Mouse (Mus musculus) MEL (cell line): ENCODE data around the gene Rorb. TPM values are rescaled to one million over a fixed set of nuclear protein-coding genes. Genes with fewer than 3 reads are reported as not detected.

Source experiments
- DNase-seq: peaks from one replicate; pipeline ENCODE4 v3.0.0; 2011; ENCODE audit warnings: low read depth, low spot score
- H3K27ac ChIP-seq: 2 replicates; pipeline ENCODE4 v1.5.1; 2012; ENCODE audit warnings: low read depth, mild to moderate bottlenecking, control low read depth, low read length, moderate library complexity; ENCODE audit not compliant: control insufficient read depth
- H3K27me3 ChIP-seq, 2 experiments: fragments of 150-350 bp in 1 of 2; sonication (generic) in 1 of 2; 2 replicates each; pipeline ENCODE4 v1.6.1; 2012; ENCODE audit warnings: low read length in 2 of 2, mild to moderate bottlenecking in 2 of 2, improper control_type of control experiment in 1 of 2, moderate library complexity in 1 of 2; ENCODE audit not compliant: insufficient read depth in 2 of 2, control insufficient read depth in 1 of 2
- H3K36me3 ChIP-seq, 2 experiments: 2 replicates each; pipeline ENCODE4 v1.6.1; 2012 to 2014; ENCODE audit warnings: low read length in 2 of 2, improper control_type of control experiment in 1 of 2, inconsistent platforms in 1 of 2, mild to moderate bottlenecking in 1 of 2; ENCODE audit not compliant: insufficient read depth in 2 of 2, control insufficient read depth in 1 of 2
- H3K4me1 ChIP-seq, 2 experiments: fragments of 150-350 bp in 1 of 2; sonication (generic) in 1 of 2; 2 replicates each; pipeline ENCODE4 v1.6.1; 2012; ENCODE audit warnings: low read length in 2 of 2, improper control_type of control experiment in 1 of 2, mild to moderate bottlenecking in 1 of 2; ENCODE audit not compliant: insufficient read depth in 2 of 2, control insufficient read depth in 1 of 2
- H3K4me3 ChIP-seq, 2 experiments: fragments of 150-350 bp in 1 of 2; sonication (generic) in 1 of 2; 2 replicates each; pipeline ENCODE4 v1.5.1; 2012; ENCODE audit warnings: low read depth in 2 of 2, low read length in 2 of 2, mild to moderate bottlenecking in 2 of 2, moderate library complexity in 2 of 2, control low read depth in 1 of 2, improper control_type of control experiment in 1 of 2; ENCODE audit not compliant: control insufficient read depth in 1 of 2, insufficient read depth in 1 of 2
- H3K79me2 ChIP-seq: 2 replicates; pipeline ENCODE4 v1.6.1; 2012; ENCODE audit warnings: mild to moderate bottlenecking, low read length, moderate library complexity; ENCODE audit not compliant: control insufficient read depth, poor library complexity, insufficient read depth
- H3K9ac ChIP-seq: 2 replicates; pipeline ENCODE4 v1.6.1; 2012; ENCODE audit warnings: low read depth, mild to moderate bottlenecking, control low read depth, low read length, moderate library complexity; ENCODE audit not compliant: control insufficient read depth, poor library complexity, severe bottlenecking
- H3K9me3 ChIP-seq: fragments of 150-350 bp; sonication (generic); replicated peaks from 2 replicates; pipeline ENCODE4 v1.6.1; 2012; ENCODE audit warnings: mild to moderate bottlenecking, low read length, improper control_type of control experiment, moderate library complexity; ENCODE audit not compliant: insufficient read depth
- EP300 ChIP-seq, 2 experiments: IDR thresholded peaks; 2 replicates each; pipeline ENCODE4 v1.6.1; 2011; ENCODE audit warnings: improper control_type of control experiment in 2 of 2, low read length in 2 of 2, low read depth in 1 of 2, mild to moderate bottlenecking in 1 of 2
- ETS1 ChIP-seq: IDR thresholded peaks from 2 replicates; pipeline ENCODE4 v1.6.1; 2012; ENCODE audit warnings: low read depth, mild to moderate bottlenecking, inconsistent platforms, low read length, improper control_type of control experiment, moderate library complexity
- GABPA ChIP-seq: IDR thresholded peaks from 2 replicates; pipeline ENCODE4 v1.6.1; 2012; ENCODE audit warnings: low read depth, mild to moderate bottlenecking, inconsistent platforms, low read length, improper control_type of control experiment, moderate library complexity
- HCFC1 ChIP-seq: IDR thresholded peaks from 2 replicates; pipeline ENCODE4 v1.6.1; 2012; ENCODE audit warnings: low read depth, mild to moderate bottlenecking, inconsistent platforms, low read length, improper control_type of control experiment, moderate library complexity
- KAT2A ChIP-seq: conservative IDR thresholded peaks from 2 replicates; pipeline ENCODE4 v1.6.1; 2012; ENCODE audit warnings: low read depth, low read length, improper control_type of control experiment, inconsistent platforms
- MAX ChIP-seq: IDR thresholded peaks from 2 replicates; pipeline ENCODE4 v1.6.1; 2011; ENCODE audit warnings: low read length, improper control_type of control experiment
- MAZ ChIP-seq: IDR thresholded peaks from 2 replicates; pipeline ENCODE4 v1.6.1; 2012; ENCODE audit warnings: low read depth, mild to moderate bottlenecking, inconsistent platforms, low read length, improper control_type of control experiment
- MEF2A ChIP-seq: IDR thresholded peaks from 2 replicates; pipeline ENCODE4 v1.6.1; 2014; ENCODE audit warnings: low read depth, mild to moderate bottlenecking, inconsistent platforms, low read length, improper control_type of control experiment; ENCODE audit not compliant: poor library complexity, insufficient replicate concordance, severe bottlenecking; ENCODE audit errors: extremely low read depth
- MXI1 ChIP-seq: IDR thresholded peaks from 2 replicates; pipeline ENCODE4 v1.6.1; 2011; ENCODE audit warnings: mild to moderate bottlenecking, low read depth, low read length, improper control_type of control experiment
- MYB ChIP-seq: IDR thresholded peaks from 2 replicates; pipeline ENCODE4 v1.6.1; 2011; ENCODE audit warnings: mild to moderate bottlenecking, low read depth, low read length, improper control_type of control experiment
- POLR2AphosphoS5 ChIP-seq: IDR thresholded peaks from 2 replicates; pipeline ENCODE4 v1.6.1; 2012; ENCODE audit warnings: low read depth, borderline replicate concordance, mild to moderate bottlenecking, inconsistent platforms, low read length, moderate library complexity, mixed read lengths
- RAD21 ChIP-seq: IDR thresholded peaks from 2 replicates; pipeline ENCODE4 v1.6.1; 2011; ENCODE audit warnings: mild to moderate bottlenecking, low read depth, low read length, improper control_type of control experiment
- RCOR1 ChIP-seq: IDR thresholded peaks from 2 replicates; pipeline ENCODE4 v1.6.1; 2012; ENCODE audit warnings: low read depth, mild to moderate bottlenecking, inconsistent platforms, low read length, improper control_type of control experiment
- SIN3A ChIP-seq: IDR thresholded peaks from 2 replicates; pipeline ENCODE4 v1.6.1; 2012; ENCODE audit warnings: low read length, improper control_type of control experiment, inconsistent platforms
- SMC3 ChIP-seq: IDR thresholded peaks from 2 replicates; pipeline ENCODE4 v1.6.1; 2011; ENCODE audit warnings: low read depth, low read length, improper control_type of control experiment
- TAL1 ChIP-seq: IDR thresholded peaks from 2 replicates; pipeline ENCODE4 v1.6.1; 2012; ENCODE audit warnings: mild to moderate bottlenecking, inconsistent platforms, low read length, moderate library complexity, mixed read lengths
- TCF12 ChIP-seq: IDR thresholded peaks from 2 replicates; pipeline ENCODE4 v1.6.1; 2014; ENCODE audit warnings: low read depth, mild to moderate bottlenecking, inconsistent platforms, low read length, improper control_type of control experiment, moderate library complexity
- UBTF ChIP-seq: IDR thresholded peaks from 2 replicates; pipeline ENCODE4 v1.6.1; 2012; ENCODE audit warnings: low read depth, mild to moderate bottlenecking, inconsistent platforms, low read length, improper control_type of control experiment, moderate library complexity, borderline replicate concordance; ENCODE audit not compliant: insufficient read depth
- USF1 ChIP-seq: IDR thresholded peaks from 2 replicates; pipeline ENCODE4 v1.6.1; 2014; ENCODE audit warnings: low read depth, mild to moderate bottlenecking, inconsistent platforms, low read length, improper control_type of control experiment, moderate library complexity
- ZC3H11A ChIP-seq: IDR thresholded peaks from 2 replicates; pipeline ENCODE4 v1.6.1; 2012; ENCODE audit warnings: low read depth, mild to moderate bottlenecking, inconsistent platforms, low read length, improper control_type of control experiment
- ZKSCAN1 ChIP-seq: IDR thresholded peaks from 2 replicates; pipeline ENCODE4 v1.6.1; 2012; ENCODE audit warnings: low read depth, mild to moderate bottlenecking, inconsistent platforms, low read length, improper control_type of control experiment, moderate library complexity
- ZMIZ1 ChIP-seq: IDR thresholded peaks from 2 replicates; pipeline ENCODE4 v1.6.1; 2012; ENCODE audit warnings: low read depth, mild to moderate bottlenecking, inconsistent platforms, low read length, improper control_type of control experiment, moderate library complexity
- ZNF384 ChIP-seq: IDR thresholded peaks from 2 replicates; pipeline ENCODE4 v1.6.1; 2012; ENCODE audit warnings: low read depth, mild to moderate bottlenecking, inconsistent platforms, low read length, improper control_type of control experiment
- polyA plus RNA-seq, 2 experiments: library from polyadenylated mRNA; stranded (reverse) in 1 of 2; unstranded in 1 of 2; fragments of >175 nt in 1 of 2; fragments of >200 nt in 1 of 2; gene quantifications; 2 replicates each; pipeline versions ENCODE4 v1.2.1 to v1.2.4; 2012; ENCODE audit warnings: low replicate concordance in 2 of 2, low read depth in 1 of 2; ENCODE audit not compliant: insufficient read length in 2 of 2, insufficient read depth in 1 of 2, missing spikeins in 1 of 2
- total RNA-seq: library from RNA; depleted of rRNA; stranded (reverse); fragments of 300-350 nt; gene quantifications from 2 replicates; pipeline ENCODE4 v1.2.3, GENCODE M21; 2012

The Rorb gene
- total and polyA plus RNA-seq, 3 experiments: not detected

GRCm38 (mm10) chr19:18945265-18945664, 165.7 kb downstream of the Rorb start:
- Histone ChIP-seq H3K36me3 (no peaks in the 10 kb centered on the region), H3K27ac (no peak overlapping the region), H3K79me2 (no peaks in the 10 kb centered on the region), H3K27me3 (peaks cover 0 to 1% of the 10 kb centered on the region in 2 experiments; a peak in 1 of 4 replicates), H3K4me1 (no peaks in the 10 kb centered on the region), H3K9me3 (no peaks in the 10 kb centered on the region), H3K4me3 (no peak overlapping the region), H3K9ac (no peak overlapping the region)
- no peak for TF ChIP-seq MAZ
- TF ChIP-seq MXI1: no peak
- no peak for TF ChIP-seq ETS1
- no peak for TF ChIP-seq GABPA
- no peak for TF ChIP-seq POLR2AphosphoS5
- TF ChIP-seq RAD21: no peak
- TF ChIP-seq ZC3H11A: no peak
- no peak for TF ChIP-seq ZMIZ1
- no peak for TF ChIP-seq MEF2A
- TF ChIP-seq KAT2A: no peak
- TF ChIP-seq TAL1: no peak
- no peak for TF ChIP-seq TCF12
- no peak for TF ChIP-seq RCOR1
- TF ChIP-seq UBTF: no peak
- TF ChIP-seq HCFC1: no peak
- no peak for TF ChIP-seq MYB
- no peak for DNase-seq

GRCm38 (mm10) chr19:18941391-18941790, 169.6 kb downstream of the Rorb start:
- Histone ChIP-seq H3K79me2 (no peaks in the 10 kb centered on the region), H3K27me3 (peaks cover 0 to 1% of the 10 kb centered on the region in 2 experiments; a peak in 1 of 4 replicates)

More at GRCm38 (mm10) chr19:18941391-18941790, 169.6 kb downstream of the Rorb start:
- Histone ChIP-seq H3K4me1 (no peaks in the 10 kb centered on the region), H3K9me3 (no peaks in the 10 kb centered on the region), H3K36me3 (no peaks in the 10 kb centered on the region), H3K4me3 (no peak overlapping the region), H3K27ac (no peak overlapping the region), H3K9ac (no peak overlapping the region)
- no peak for DNase-seq
- no peak for TF ChIP-seq MAX
- no peak for TF ChIP-seq ZNF384
- no peak for TF ChIP-seq SMC3
- no peak for TF ChIP-seq ZKSCAN1
- TF ChIP-seq MEF2A: no peak
- no peak for TF ChIP-seq SIN3A
- no peak for TF ChIP-seq EP300 (IDR thresholded peaks at IDR 0.05; ENCODE audit: low read depth in 1 of 2, low read length in 2 of 2)
- no peak for TF ChIP-seq MAZ
- no peak for TF ChIP-seq USF1
